Mouse (Mus musculus): ENCODE data around the gene Lmtk2. TPM values are rescaled to one million over a fixed set of nuclear protein-coding genes. Genes with fewer than 3 reads are reported as not detected.

Lmtk2 gene
- polyA plus RNA-seq, 1 experiment from 2014 or later, result 1.2 TPM

- Histone ChIP-seq H3K36me3 (replicated peaks; ENCODE audit: insufficient read depth, low read length) (peaks cover 9% of the 10 kb centered on the region; the same call in 1 of the 2 replicates), H3K9ac (replicated peaks) (no peak overlapping the region), H3K9me3 (ENCODE audit: low read length) (0 out of 2 replicates have a peak, but pooled peaks cover 3% of the 10 kb centered on the region), H3K27ac (ENCODE audit: low read depth) (no peak overlapping the region), H3K4me2 (ENCODE audit: low read depth, low read length) (no peak overlapping the region), H3K27me3 (ENCODE audit: insufficient read depth, low read length) (no peaks in the 10 kb centered on the region), H3K4me3 (ENCODE audit: low read depth, low read length) (no peak overlapping the region), H3K4me1 (ENCODE audit: insufficient read depth) (no peaks in the 10 kb centered on the region; the same call in 1 of the 2 replicates)
- no peak for ATAC-seq
- WGBS (ENCODE audit: insufficient replicate concordance), result 77% methylated on average over 10 of the region's 10 CpGs
- TF ChIP-seq CTCF (IDR thresholded peaks at IDR 0.05; ENCODE audit: low read depth) (no peak), EP300 (IDR thresholded peaks at IDR 0.05; ENCODE audit: low read depth) (no peak)
- no peak for DNase-seq
Measured at GRCm38 (mm10) chr5:144204911-144205310, 104.7 kb downstream of the Lmtk2 start.

- ATAC-seq (no peak), DNase-seq (no peak)
- Histone ChIP-seq H3K4me1 (ENCODE audit: insufficient read depth) (no peaks in the 10 kb centered on the region), H3K27ac (ENCODE audit: low read depth) (no peak overlapping the region), H3K27me3 (ENCODE audit: insufficient read depth, low read length) (no peaks in the 10 kb centered on the region), H3K9me3 (ENCODE audit: low read length) (0 out of 2 replicates have a peak, but pooled peaks cover 3% of the 10 kb centered on the region), H3K36me3 (replicated peaks; ENCODE audit: insufficient read depth, low read length) (peaks cover 11% of the 10 kb centered on the region; the same call in 1 of the 2 replicates), H3K9ac (replicated peaks) (no peak overlapping the region), H3K4me2 (ENCODE audit: low read depth, low read length) (no peak overlapping the region), H3K4me3 (ENCODE audit: low read depth, low read length) (no peak overlapping the region)
- 87% methylated on average over 15 of the region's 15 CpGs for WGBS (ENCODE audit: insufficient replicate concordance)
- no peak for TF ChIP-seq CTCF (IDR thresholded peaks at IDR 0.05; ENCODE audit: low read depth)
- TF ChIP-seq EP300 (IDR thresholded peaks at IDR 0.05; ENCODE audit: low read depth), result no peak
Measured at GRCm38 (mm10) chr5:144206069-144206468, 105.8 kb downstream of the Lmtk2 start.

- no peaks in the 10 kb centered on the region for H3K4me1 ChIP-seq (ENCODE audit: insufficient read depth)
- WGBS (ENCODE audit: insufficient replicate concordance), result 48% methylated on average over 11 of the region's 11 CpGs
Measured at GRCm38 (mm10) chr5:144207478-144207877, 107.2 kb downstream of the Lmtk2 start.

GRCm38 (mm10) chr5:144214453-144214852 is 114.2 kb downstream of the Lmtk2 start:
- no peak overlapping the region for H3K4me3 ChIP-seq (ENCODE audit: low read depth, low read length)
- H3K27me3 ChIP-seq (ENCODE audit: insufficient read depth, low read length), result no peaks in the 10 kb centered on the region
- H3K9me3 ChIP-seq (ENCODE audit: low read length), result no peaks in the 10 kb centered on the region
- peaks cover 14% of the 10 kb centered on the region for H3K36me3 ChIP-seq (replicated peaks; ENCODE audit: insufficient read depth, low read length)
- H3K4me1 ChIP-seq (ENCODE audit: insufficient read depth), result no peaks in the 10 kb centered on the region
- peak; percentile 67 for DNase-seq
- ATAC-seq, result no peak; the same call in 1 of the 2 replicates
- no peak overlapping the region for H3K4me2 ChIP-seq (ENCODE audit: low read depth, low read length)
- 35% methylated on average over 7 of the region's 7 CpGs for WGBS (ENCODE audit: insufficient replicate concordance)
- H3K9ac ChIP-seq (replicated peaks), result no peak overlapping the region
- TF ChIP-seq EP300 (IDR thresholded peaks at IDR 0.05; ENCODE audit: low read depth) (no peak), CTCF (IDR thresholded peaks at IDR 0.05; ENCODE audit: low read depth) (peak; percentile 90)
- no peak overlapping the region for H3K27ac ChIP-seq (ENCODE audit: low read depth)

More at GRCm38 (mm10) chr5:144207478-144207877, 107.2 kb downstream of the Lmtk2 start:
- DNase-seq (peak; percentile 51), ATAC-seq (no peak)
- Histone ChIP-seq H3K9ac (replicated peaks) (no peak overlapping the region), H3K4me2 (ENCODE audit: low read depth, low read length) (no peak overlapping the region), H3K4me3 (ENCODE audit: low read depth, low read length) (no peak overlapping the region), H3K36me3 (replicated peaks; ENCODE audit: insufficient read depth, low read length) (peaks cover 14% of the 10 kb centered on the region; the same call in 1 of the 2 replicates), H3K27ac (ENCODE audit: low read depth) (no peak overlapping the region), H3K9me3 (ENCODE audit: low read length) (0 out of 2 replicates have a peak, but pooled peaks cover under 1% of the 10 kb centered on the region), H3K27me3 (ENCODE audit: insufficient read depth, low read length) (no peaks in the 10 kb centered on the region)
- TF ChIP-seq CTCF (IDR thresholded peaks at IDR 0.05; ENCODE audit: low read depth), result peak; percentile 84
- TF ChIP-seq EP300 (IDR thresholded peaks at IDR 0.05; ENCODE audit: low read depth), result no peak

DNA sequence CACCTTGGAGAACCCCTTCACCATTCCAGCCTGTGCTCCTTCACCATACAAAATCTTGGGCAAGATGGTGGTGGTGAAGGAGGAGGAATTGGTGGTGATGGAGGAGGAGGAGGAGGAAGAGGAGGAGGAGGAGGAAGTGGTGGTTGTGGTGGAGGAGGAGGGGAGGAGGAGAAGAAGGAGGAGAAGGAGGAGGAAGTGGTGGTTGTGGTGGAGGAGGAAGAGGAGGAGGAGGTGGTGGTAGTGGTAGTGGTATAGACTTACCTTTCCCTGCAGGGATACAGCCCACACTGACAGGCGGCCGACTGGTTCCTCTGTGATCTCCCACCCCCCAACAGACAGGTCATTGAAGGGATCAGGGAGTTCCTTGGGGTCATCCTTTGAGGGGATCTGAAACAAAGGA is 115.8 kb downstream of the Lmtk2 start:
- H3K27me3 ChIP-seq (ENCODE audit: insufficient read depth, low read length), result no peaks in the 10 kb centered on the region
- no peak overlapping the region for H3K4me2 ChIP-seq (ENCODE audit: low read depth, low read length)
- H3K4me3 ChIP-seq (ENCODE audit: low read depth, low read length), result no peak overlapping the region
- 42% methylated on average over 2 of the region's 2 CpGs for WGBS (ENCODE audit: insufficient replicate concordance)
- no peak for TF ChIP-seq EP300 (IDR thresholded peaks at IDR 0.05; ENCODE audit: low read depth)
- no peak for TF ChIP-seq CTCF (IDR thresholded peaks at IDR 0.05; ENCODE audit: low read depth)
- no peak overlapping the region for H3K27ac ChIP-seq (ENCODE audit: low read depth)
- DNase-seq (no peak), ATAC-seq (no peak)
- no peaks in the 10 kb centered on the region for H3K9me3 ChIP-seq (ENCODE audit: low read length)
- no peaks in the 10 kb centered on the region for H3K4me1 ChIP-seq (ENCODE audit: insufficient read depth)
- H3K9ac ChIP-seq (replicated peaks), result no peak overlapping the region
- H3K36me3 ChIP-seq (replicated peaks; ENCODE audit: insufficient read depth, low read length), result peaks cover 11% of the 10 kb centered on the region

GRCm38 (mm10) chr5:144218061-144218460 is 117.8 kb downstream of the Lmtk2 start:
- Histone ChIP-seq H3K9ac (replicated peaks) (no peak overlapping the region), H3K27ac (ENCODE audit: low read depth) (no peak overlapping the region), H3K27me3 (ENCODE audit: insufficient read depth, low read length) (no peaks in the 10 kb centered on the region), H3K4me3 (ENCODE audit: low read depth, low read length) (no peak overlapping the region), H3K4me1 (ENCODE audit: insufficient read depth) (no peaks in the 10 kb centered on the region; the same call in 1 of the 2 replicates), H3K9me3 (ENCODE audit: low read length) (no peaks in the 10 kb centered on the region), H3K4me2 (ENCODE audit: low read depth, low read length) (no peak overlapping the region), H3K36me3 (replicated peaks; ENCODE audit: insufficient read depth, low read length) (peaks cover 6% of the 10 kb centered on the region; the same call in 1 of the 2 replicates)
- no peak for ATAC-seq
- WGBS (ENCODE audit: insufficient replicate concordance), result 70% methylated on average over 7 of the region's 7 CpGs
- DNase-seq, result no peak
- TF ChIP-seq CTCF (IDR thresholded peaks at IDR 0.05; ENCODE audit: low read depth) (no peak), EP300 (IDR thresholded peaks at IDR 0.05; ENCODE audit: low read depth) (no peak)

Data from liver, postnatal 0 days (tissue).